Mouse (Mus musculus) urinary bladder, adult 2 months (tissue): Measurements from ENCODE around the gene Olfr745. TPM values are rescaled to one million over a fixed set of nuclear protein-coding genes. Genes with fewer than 3 reads are reported as not detected.

Experiments used
- DNase-seq: peaks from one replicate; pipeline ENCODE4 v3.0.0; 2022; ENCODE audit warnings: low spot score
- polyA plus RNA-seq: library from polyadenylated mRNA; depleted of rRNA; stranded (reverse); fragments of >200 nt; gene quantifications from 2 replicates; pipeline ENCODE4 v1.2.3, GENCODE M21; 2012; rRNA removed

Olfr745 gene
- not detected in 2 replicates for polyA plus RNA-seq

DNA sequence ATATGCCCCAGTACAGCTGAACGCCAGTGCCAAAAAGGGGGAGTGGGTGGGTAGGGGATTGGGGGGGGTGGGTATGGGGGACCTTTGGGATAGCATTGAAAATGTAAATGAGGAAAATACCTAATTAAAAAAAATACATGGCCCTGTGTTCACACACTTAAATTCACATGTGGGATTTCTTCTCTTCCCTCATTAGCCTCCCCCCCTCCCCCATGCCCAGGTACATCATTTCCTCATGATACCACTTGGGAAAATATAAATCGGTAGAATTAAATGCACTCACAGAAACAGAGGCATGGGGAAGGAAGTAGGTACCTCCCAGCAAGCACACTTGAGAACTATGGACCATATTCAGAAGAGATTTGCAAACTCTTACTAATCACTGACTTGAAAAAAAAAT lies at the start of gene Olfr745:
Gene Olfr745, plus strand, starts transcription at position 301 of the 400 bp plus-strand sequence.
- DNase-seq = no peak

DNA sequence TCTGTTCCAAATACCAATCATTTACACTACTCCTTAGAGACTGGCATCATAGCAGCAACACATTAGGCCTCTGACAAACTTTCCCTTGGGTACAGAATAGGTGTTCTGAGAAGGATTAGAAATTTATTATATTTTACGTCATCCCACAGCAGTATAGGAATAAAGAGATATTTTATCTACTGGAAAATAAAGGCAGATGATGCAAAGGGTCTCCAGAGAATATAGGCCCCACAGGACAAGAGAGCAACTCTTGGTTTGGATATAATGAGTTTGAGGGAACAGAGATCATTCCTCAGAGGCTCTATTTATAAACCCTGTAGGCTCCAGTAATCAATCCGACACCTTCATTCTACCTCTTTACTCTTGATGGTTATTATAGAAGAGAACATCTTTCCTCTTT lies 24.6 kb upstream of the Olfr745 start, which contains the start of gene Olfr744:
Gene Olfr744, plus strand, starts transcription at position 301 of the 400 bp plus-strand sequence.
- no peak for DNase-seq

DNA sequence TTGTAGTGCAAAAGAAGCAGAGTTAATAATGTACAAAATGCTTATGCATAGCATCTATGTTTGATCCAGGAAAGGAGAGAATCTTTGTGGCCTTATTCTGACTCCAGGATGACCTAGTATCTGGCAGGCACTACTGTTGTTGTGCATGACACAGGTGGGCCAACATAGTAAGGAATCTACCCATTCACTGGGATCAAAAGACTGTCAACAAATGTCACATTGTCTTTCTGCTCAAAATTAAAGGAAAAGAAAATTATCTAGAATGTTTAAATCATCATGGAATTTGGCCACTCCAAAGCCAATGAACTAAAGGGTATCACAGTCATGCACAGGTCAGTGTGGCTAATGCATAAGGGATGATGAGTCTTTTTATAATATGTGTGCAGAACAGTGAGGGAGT lies 7.6 kb downstream of the Olfr745 start, which contains the start of gene Olfr746:
Gene Olfr746, plus strand, starts transcription at position 301 of the 400 bp plus-strand sequence.
- DNase-seq = no peak

DNA sequence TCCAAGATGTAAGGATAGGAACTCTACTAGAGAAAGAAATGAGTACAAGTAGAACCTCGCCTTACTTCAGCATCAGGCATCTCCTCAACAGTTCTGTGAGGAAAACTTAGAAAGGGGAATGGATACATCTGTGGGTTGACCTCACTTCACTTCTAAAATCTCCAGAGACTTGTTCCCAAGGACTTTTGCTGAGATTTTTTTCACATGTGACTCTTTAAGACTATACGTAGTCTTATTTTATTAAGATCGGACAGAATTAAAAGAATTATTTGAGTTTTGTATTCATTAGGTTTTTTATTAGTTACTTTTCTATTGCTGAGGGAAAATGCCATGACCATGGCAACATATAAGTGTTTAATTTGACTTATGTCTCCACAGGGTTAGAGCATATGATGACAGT lies 53.9 kb downstream of the Olfr745 start, which contains the start of gene Olfr747:
Gene Olfr747, minus strand, starts transcription at position 101 of the 400 bp plus-strand sequence.
- DNase-seq = no peak

Other genes starting within 250 kb of the Olfr745 start
- gene Olfr738, start 231.8 kb upstream of the Olfr745 start, polyA plus RNA-seq = not detected in 2 replicates
- gene Olfr739, start 220.8 kb upstream of the Olfr745 start, polyA plus RNA-seq = not detected in 2 replicates
- not detected in 2 replicates for gene Olfr740, start 193.8 kb upstream of the Olfr745 start, polyA plus RNA-seq
- not detected in 2 replicates for gene Olfr741, start 166.7 kb upstream of the Olfr745 start, polyA plus RNA-seq
- not detected in 2 replicates for gene Olfr742, start 135.8 kb upstream of the Olfr745 start, polyA plus RNA-seq
- not detected in 2 replicates for gene Olfr743, start 117.5 kb upstream of the Olfr745 start, polyA plus RNA-seq
- not detected in 2 replicates for gene Olfr744, start 24.5 kb upstream of the Olfr745 start, polyA plus RNA-seq
- gene Olfr746, start 7.7 kb downstream of the Olfr745 start, polyA plus RNA-seq = not detected in 2 replicates
- not detected in 2 replicates for gene Olfr747, start 53.8 kb downstream of the Olfr745 start, polyA plus RNA-seq
- gene Olfr748, start 68.0 kb downstream of the Olfr745 start, polyA plus RNA-seq = not detected in 2 replicates
- not detected in 2 replicates for gene Olfr749, start 105.7 kb downstream of the Olfr745 start, polyA plus RNA-seq
- gene Ttc5, start 146.1 kb downstream of the Olfr745 start, polyA plus RNA-seq = 46.3 and 58.6 TPM in 2 replicates
- gene Ccnb1ip1, start 168.3 kb downstream of the Olfr745 start, polyA plus RNA-seq = not detected in 2 replicates
- 55.8 and 64.0 TPM in 2 replicates for gene Parp2, start 168.5 kb downstream of the Olfr745 start, polyA plus RNA-seq
- 25.3 and 29.5 TPM in 2 replicates for gene Tep1, start 231.2 kb downstream of the Olfr745 start, polyA plus RNA-seq